Mouse (Mus musculus): ENCODE data around the gene Klhdc8b. TPM values are rescaled to one million over a fixed set of nuclear protein-coding genes. Genes with fewer than 3 reads are reported as not detected.
A peak's percentile ranks its signal among the peaks of the same experiment; 100 is the strongest.

Klhdc8b gene
- total RNA-seq (2021): 10 to 100 TPM; 25.6 to 34.8 TPM
- long read RNA-seq, experiment 1, transcript Klhdc8b-201 (6 exons, 1,897 nt): major isoform, 28 of 58 reads
- long read RNA-seq, experiment 1, partial matches to known transcripts: 8 of 58 reads
- long read RNA-seq, experiment 1, other reads (novel, unspliced or antisense): 21 of 58 reads
- long read RNA-seq, experiment 2, transcript Klhdc8b-201 (6 exons, 1,897 nt): major isoform, 21 of 38 reads
- long read RNA-seq, experiment 2, partial matches to known transcripts: 5 of 38 reads
- long read RNA-seq, experiment 2, other reads (novel, unspliced or antisense): 12 of 38 reads

DNA sequence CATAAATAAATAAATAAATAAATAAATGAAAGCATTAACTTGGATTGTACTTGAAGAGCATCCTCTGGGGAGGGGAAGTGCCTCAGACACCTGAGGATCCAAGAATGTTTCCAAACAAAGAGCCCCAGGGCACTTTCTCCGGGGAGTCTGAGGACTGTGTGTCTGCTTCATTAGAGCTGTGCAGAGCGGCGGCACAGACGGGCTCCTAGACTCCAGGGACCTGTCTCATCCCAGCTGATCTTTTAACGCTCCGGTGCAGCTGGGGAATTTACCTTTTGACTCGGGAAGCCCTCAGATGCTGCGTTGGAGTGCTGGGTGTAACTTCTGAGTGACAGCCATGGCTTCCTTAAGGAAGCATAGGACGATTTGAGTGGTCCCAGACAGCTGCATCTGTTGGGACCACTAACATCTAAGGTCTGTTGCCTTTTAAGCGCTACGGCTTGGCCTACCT lies at the start of gene Klhdc8b:
Gene Klhdc8b (minus strand): TSS at position 401 of the 451 bp plus-strand sequence.
- peak; percentile 32 for DNase-seq

DNA sequence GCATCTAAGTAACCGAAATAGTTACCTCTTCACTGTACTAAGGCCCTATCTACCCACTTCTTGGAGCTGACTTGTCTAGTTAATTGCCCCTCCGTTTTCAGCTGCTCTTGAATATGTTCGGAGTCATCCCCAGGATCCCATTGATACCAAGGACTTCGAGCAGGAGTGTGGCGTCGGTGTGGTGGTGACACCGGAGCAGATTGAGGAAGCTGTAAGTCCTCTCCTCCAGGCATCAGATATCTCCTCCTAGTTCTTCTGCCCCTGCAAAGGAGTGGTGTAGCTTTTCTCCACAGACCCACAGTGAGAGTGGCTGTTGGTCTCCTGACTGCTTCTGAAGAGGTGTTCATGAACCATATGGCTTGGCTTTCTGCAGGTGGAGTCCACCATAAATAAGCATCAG lies 47.4 kb upstream of the Klhdc8b start:
- no peak for DNase-seq

- peak; percentile 95 for DNase-seq
These were observed 46.4 kb upstream of the Klhdc8b start, which contains the start of gene Qars for GRCm38 (mm10) chr9:108507619-108508434. Gene Qars (plus strand): TSS chr9:108507706.

GRCm38 (mm10) chr9:108506901-108507300 lies 45.5 kb upstream of the Klhdc8b start:
- DNase-seq: no peak

- DNase-seq: no peak
These were observed 38.6 kb upstream of the Klhdc8b start for GRCm38 (mm10) chr9:108499943-108500342.

DNA sequence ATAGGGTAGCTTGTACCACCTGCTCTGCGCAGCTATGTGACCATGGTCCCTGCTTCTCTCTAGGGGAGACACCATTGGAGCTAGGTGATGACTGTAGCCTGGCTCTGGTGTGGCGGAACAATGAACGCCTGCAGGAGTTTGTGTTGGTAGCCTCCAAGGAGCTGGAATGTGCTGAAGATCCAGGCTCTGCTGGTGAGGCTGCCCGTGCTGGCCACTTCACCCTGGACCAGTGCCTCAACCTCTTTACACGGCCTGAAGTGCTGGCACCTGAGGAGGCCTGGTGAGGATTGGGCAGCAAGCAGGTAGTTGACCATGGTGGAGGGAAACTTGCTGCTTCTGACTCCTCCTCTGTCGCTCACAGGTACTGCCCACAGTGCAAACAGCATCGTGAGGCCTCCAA lies 37.9 kb upstream of the Klhdc8b start:
- DNase-seq: no peak

- DNase-seq: no peak
These were observed 33.5 kb upstream of the Klhdc8b start for GRCm38 (mm10) chr9:108494905-108495304.

- DNase-seq: no peak
These were observed 32.9 kb upstream of the Klhdc8b start for GRCm38 (mm10) chr9:108494146-108494825.

DNA sequence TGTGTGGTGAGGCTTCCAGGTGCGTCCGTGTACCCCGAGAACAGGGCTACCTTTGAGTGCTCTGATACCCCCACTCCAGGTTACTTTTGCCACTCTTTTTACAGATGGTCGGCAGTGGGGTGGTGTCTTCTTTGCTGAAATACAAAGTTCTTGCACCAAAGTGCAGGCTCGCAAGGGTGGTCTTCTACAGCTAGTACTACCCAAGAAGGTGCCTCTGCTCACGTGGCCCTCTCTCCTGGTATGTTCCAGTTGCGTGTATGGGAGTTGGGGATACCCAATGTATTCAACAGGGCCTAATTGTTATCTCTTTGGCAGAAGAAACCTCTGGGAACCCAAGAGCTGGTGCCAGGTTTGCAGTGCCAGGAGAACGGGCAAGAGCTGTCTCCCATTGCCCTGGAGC lies 31.9 kb upstream of the Klhdc8b start:
- no peak for DNase-seq

GRCm38 (mm10) chr9:108492043-108492750 lies 30.8 kb upstream of the Klhdc8b start:
- DNase-seq: peak; percentile 82

DNA sequence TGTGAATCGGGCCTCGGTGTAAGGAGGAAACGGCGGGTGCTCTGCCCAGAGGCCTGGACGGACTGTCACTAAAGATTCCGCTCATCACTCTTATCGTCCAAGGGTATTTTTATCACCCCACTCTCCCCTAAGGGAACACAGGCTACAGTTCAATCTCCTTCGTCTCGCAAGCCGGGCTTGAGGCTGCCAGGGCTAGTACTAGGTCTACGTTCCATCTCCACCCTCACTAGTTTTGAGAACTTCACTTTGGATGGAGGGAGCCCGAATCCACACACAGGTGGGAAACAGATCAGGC lies 29.9 kb upstream of the Klhdc8b start:
- DNase-seq: no peak

- DNase-seq: peak; percentile 96
These were observed 29.3 kb upstream of the Klhdc8b start, which contains the start of gene Usp19 for GRCm38 (mm10) chr9:108490559-108491285. Gene Usp19 (plus strand): TSS chr9:108490602.

DNA sequence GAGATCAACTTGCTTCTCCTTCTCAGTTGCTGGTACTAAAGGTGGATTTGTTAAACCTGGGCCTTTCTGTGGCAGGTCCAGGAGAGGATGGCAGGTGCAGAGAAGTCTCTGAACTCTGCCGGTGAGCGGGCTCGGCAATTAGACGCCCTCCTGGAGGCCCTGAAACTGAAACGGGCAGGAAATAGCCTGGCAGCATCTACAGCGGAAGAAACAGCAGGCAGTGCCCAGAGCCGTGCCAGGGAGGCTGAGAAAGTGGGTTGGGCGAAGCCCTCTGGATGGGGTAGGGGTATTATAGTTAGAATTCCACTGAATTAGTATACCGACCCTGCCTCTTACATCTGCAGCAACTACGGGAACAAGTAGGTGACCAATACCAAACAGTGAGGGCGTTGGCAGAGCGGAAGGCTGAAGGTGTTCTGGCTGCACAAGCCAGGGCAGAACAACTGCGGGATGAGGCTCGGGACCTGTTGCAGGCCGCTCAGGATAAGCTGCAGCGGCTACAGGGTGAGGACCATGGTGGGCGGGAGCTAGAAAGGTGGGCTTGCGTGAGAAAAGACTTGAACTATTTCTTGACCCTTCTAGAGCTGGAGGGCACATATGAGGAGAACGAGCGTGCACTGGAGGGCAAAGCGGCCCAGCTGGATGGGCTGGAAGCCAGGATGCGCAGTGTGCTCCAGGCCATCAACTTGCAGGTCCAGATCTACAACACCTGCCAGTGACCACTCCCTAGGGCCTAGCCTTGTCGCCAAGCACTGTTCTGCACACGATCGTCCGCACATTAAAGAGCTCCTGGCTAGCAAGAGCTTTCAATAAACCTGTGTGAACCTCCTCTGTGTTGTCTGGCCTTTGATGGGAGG lies 28.5 kb upstream of the Klhdc8b start:
- no peak for DNase-seq

- DNase-seq: no peak
These were observed 27.8 kb upstream of the Klhdc8b start for GRCm38 (mm10) chr9:108489215-108489614.

DNA sequence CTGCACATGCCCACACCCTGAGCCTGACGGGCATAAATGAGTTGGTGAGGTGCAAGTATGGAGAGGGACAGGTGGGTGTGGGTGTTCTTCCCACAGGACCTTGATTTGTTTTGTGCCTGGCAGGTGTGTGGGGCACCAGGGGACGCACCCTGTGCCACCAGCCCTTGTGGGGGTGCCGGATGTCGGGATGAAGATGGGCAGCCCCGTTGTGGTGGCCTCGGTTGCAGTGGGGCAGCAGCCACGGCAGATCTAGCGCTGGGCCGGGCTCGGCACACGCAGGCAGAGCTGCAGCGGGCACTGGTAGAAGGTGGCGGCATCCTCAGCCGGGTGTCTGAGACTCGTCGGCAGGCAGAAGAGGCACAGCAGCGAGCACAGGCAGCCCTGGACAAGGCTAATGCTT lies 27.0 kb upstream of the Klhdc8b start:
- no peak for DNase-seq

- no peak for DNase-seq
These were observed 25.7 kb upstream of the Klhdc8b start for GRCm38 (mm10) chr9:108486973-108487530.

- DNase-seq: no peak
These were observed 24.0 kb upstream of the Klhdc8b start for GRCm38 (mm10) chr9:108485301-108485875.

DNA sequence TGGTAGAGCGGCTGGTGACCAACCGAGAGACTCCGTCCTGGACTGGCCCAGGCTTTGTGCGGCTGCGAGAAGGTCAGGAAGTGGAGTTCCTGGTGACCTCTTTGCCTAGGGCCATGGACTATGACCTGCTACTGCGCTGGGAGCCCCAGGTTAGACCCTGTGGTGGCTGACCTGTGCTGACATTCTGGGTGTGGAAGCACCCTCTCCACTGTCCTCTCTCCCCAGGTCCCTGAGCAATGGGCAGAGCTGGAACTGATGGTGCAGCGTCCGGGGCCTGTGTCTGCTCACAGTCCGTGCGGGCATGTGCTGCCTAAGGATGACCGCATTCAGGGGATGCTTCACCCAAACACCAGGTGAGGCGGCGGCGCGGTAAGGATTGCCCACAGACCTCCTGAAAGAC lies 22.6 kb upstream of the Klhdc8b start:
- DNase-seq: no peak

- no peak for DNase-seq
These were observed 21.8 kb upstream of the Klhdc8b start for GRCm38 (mm10) chr9:108483051-108483790.
